Mouse (Mus musculus) lung, postnatal 4 days (tissue): ENCODE measurements around the gene Klrb1b.
A peak's percentile ranks its signal among the peaks of the same experiment; 100 is the strongest.
"Not testable (repeated sequence)": the region's sequence is repeated elsewhere in the genome, so short reads cannot be mapped to it uniquely, and the experiment has no call there.

Source experiments
- DNase-seq, 2 experiments: peaks; one replicate each; pipeline ENCODE4 v3.0.0; 2021

Gene Klrb1b

DNA sequence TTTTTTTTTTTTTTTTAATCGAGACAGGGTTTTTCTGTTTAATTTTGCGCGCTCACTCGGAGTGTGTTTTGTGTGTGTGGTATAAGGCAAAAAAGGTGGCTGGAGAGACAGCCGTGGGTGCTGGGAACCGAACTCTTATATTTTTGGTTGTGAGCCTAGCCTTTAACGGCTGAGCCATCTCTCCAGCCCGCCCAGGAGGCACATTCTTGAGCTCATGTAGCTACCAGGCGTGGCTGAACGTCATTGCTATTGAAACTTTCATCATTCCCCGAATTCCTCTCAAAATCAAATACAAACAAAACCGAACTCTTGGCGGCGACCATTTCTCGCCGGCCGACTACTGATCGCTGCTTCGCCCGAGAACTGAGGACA is 27.4 kb downstream of the Klrb1b start:
- DNase-seq = peak; percentile 76 to 83

DNA sequence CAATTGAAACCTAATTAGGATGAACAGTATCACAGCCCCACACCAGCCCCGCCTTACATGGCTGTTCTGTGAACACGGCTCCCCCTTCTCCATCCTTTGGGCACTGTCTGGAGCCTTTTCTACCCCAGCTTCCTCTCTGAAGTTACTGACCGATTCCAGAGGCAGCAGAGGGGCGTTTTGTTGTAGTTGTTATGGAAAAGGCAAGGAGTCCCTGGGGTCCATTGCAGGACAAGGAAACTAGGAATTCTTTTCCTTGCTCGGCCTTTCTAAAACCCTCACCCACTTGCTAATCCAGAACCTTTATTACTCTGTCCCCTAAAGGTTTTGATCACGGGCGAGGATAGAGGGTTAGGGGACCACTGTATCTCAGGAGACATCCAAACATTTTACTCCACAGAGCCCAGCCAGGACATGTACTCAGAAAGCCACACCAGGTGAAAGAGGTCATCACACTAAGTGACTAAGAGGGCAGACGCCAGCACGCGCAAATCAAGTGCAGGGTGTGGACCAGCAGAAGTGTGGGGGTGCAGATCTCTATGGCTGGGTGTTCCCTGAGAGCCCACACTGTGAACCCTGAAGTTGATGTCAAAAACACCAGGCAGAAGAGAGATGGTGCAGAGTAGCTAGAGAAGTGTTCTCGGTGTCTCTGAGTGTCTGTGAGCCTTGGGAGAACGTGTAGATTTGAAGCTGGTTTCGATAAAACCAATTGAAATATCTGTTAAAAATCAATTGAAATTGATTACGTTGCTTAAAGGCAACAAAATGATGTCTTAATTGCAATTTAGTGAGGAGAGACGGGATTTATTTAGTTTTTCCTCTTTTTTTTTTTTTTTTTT is 28.0 kb downstream of the Klrb1b start:
- DNase-seq = peak; percentile 24 to 35

DNA sequence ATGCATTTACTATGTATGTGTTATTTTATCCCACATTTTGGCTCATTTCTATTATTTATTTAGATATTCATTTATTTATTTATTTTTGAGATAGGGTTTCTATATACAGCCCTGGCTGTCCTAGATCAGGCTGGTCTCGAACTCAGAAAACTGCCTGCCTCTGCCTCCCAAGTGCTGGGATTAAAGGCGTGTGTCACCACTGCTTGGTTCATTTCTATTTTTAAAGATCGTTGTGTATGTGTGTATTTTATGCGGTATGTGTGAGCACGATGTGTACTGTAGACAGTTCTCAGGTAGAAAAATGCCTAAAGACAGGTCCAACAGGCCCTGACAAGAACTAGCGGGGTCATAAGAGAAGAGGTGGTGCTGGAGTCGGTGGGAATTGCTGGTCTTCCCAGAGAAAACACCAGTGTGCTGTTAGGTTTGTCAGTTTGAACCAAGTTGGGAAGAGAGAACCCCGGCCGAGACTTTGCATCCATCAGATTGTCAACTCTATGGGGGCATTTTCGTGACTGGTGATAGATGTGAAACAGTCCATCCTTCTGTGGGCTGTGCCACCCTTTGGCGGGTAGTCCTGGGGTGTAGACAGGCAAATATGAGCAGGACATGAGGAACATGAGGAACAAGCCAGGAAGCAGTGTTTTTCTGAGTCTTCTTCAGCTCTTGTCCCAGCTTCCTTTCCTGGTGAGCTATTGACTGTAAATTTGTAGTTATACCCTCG is 28.8 kb downstream of the Klrb1b start:
- no peak for DNase-seq

DNA sequence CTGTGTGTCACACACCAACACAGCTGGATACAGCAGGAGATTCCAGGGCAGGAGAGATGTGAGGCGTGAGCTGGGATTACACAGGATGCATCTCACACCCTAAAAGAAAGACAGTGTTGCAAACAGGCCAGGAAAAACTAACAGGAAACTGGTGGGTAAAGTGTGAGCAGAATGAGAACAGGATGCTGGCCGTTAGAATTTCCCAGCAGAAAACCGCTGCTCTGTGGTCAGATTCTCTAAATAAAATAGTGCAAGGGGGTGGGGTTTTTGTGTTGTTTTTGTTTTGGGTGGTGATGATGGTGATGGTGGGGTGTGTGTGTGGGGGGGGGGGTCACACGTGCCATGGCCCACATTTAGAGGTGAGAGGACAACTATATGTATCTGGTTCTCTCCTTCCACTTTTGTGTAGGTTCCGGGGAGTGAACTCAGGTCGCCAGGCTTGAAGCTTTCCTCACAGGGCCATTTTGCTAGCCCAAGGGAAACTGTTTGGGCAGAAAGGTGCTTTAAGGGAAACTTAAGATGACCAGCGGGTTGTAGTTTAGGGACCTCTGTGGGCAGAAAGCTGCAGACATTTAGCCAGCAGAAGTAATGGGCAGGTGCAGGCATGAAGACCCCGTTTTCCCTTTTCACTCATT is 29.7 kb downstream of the Klrb1b start:
- no peak for DNase-seq

DNA sequence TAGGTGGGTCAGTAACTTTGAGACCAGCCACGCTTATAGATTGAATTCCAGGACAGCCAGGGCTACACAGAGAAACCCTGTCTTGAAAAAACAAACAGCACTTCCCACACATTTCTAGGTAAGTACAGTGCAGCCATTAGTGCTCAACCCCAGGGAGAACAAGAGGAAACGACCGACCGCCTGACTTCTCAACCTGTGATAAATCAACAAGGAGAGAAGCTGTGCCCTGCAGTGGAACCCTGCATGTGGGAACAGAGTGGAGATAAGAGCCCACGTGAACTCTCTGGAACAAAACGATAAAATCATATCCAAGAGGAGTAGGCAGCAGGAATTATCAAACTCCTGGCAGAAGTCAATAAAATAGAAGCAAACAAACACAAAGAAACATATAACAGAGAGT is 32.4 kb downstream of the Klrb1b start:
- DNase-seq = no peak

DNA sequence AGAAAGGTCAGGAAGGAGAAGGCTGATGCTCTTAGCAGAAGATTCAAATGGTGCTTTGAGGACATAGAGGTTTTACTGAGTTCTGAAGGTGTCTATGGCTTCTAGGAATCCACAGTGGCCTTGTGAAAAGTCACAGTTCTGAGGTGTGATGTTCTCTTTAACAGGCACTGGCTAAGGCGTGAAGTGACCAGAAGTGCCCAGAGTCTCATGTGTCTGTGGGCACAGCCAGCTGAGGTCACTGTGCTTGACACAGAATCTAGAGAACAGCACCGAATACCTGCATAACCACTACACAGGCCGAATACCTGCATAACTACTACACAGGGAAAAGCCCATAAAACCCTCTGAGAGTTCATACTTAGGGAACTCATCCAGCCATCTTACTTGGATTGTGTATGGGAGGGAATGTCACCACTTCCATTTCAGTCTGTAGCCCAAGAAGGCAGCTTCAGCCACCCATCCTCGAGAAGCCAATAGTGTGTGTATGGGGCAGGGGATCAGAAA is 35.6 kb downstream of the Klrb1b start:
- DNase-seq = not testable (repeated sequence)

DNA sequence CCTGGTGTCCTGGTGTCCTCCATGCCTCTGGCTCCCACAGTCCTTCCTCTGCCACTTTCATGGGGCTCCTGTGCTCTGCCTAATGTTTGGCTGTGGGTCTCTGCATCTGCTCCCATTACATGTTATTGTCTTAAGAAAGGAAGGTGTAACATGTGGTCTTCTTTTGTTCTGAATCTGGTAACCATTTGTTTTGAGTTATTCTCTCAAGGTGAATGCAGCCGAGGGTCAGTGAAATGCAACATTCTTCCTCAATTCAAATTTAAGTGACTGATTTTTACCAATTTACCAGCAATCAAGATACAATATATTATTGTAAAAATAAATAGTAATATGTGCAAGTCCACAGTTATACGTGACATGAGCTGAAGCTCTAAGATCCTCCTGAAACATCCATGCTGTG is 37.0 kb downstream of the Klrb1b start, which contains the start of gene Klrb1c:
Klrb1c (minus strand) TSS at position 101 of the 400 bp plus-strand sequence.
- no peak for DNase-seq

DNA sequence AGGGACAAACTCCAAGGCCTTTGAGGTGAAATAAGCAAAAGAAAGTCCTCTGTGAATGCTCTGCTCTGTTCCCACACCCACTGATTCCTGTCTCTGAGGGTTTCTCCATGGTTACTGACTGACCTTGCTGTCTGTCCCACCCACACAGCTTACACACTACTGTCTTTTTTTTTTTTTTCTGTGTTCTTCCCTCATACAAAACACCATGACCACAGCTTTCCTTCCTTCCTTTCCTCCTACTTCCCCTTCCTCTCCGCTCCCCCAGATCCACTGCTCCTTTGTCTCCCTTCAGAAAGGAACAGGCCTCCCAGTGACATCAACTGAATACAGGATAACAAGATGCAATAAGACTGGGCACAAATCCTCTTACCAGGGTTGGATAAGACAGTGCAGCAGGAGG is 37.6 kb downstream of the Klrb1b start:
- DNase-seq = no peak

DNA sequence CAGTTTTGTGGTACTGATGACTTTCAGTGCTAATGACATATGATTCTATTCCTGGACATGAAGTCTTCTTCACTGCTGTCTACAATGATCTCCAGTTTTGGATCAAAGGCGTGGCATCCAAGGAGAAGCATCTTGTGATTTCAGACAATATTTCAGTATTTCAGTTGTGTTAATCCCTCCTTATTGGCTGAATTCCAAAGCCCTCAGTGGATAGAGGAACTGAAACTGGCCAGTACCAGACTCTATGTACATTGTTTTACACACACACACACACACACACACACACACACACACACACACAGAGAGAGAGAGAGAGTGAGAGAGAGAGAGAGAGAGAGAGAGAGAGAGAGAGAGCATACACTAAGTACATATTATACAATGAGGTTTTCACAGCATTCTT is 39.7 kb downstream of the Klrb1b start:
- not testable (repeated sequence) for DNase-seq

DNA sequence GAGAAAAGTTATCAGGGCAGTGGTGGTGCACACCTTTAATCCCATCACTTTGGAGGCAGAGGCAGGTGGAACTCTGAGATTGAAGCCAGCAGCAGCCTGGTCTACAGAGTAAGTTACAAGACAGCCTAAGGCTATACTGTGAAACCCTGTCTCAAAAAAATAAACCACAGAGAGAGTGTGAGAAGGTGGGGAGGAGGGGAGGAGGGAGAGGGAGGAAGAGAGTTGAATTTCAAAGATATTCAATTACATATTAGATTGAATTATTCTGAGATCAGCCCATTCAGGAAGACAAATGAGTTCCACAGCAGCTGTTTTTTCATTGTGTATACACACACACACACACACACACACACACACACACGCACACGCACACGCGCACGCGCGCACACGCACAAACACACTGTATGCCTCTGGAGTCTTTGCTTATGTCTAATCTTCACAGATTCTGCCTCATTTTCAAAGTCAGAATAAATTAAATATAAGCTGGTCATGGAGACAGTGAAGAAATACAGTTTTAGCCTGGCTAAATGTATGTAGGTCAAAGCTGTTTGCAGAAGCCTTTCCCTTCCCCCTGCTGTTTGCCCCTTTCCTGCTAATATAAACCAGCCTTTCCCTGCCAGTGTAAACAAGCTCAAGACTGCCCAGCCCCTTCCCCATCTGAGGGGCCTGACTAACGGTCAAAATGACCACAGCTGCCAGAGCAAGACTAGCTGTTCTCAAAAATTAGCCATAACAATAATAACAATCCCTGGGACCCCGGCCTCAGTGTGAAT is 56.5 kb downstream of the Klrb1b start:
- no peak for DNase-seq

DNA sequence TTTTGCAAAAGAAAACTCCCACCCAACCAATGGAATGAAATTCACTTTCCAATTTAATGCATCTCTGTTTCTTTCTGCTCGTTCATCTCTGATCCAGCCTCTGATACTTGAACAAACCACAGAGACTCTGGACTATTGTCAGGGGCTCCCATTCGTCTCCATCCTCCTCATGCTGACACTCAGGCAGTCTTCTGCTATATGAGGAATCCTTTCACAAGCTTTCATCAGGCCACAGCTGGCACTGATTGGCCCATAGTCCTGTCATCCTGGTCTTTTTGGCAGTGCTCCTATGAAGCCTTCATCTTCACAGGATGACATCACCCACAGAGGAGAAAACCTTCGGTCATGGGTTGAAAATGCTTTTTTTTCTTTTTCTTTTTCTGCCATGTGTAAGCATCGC is 58.1 kb downstream of the Klrb1b start:
- no peak for DNase-seq

DNA sequence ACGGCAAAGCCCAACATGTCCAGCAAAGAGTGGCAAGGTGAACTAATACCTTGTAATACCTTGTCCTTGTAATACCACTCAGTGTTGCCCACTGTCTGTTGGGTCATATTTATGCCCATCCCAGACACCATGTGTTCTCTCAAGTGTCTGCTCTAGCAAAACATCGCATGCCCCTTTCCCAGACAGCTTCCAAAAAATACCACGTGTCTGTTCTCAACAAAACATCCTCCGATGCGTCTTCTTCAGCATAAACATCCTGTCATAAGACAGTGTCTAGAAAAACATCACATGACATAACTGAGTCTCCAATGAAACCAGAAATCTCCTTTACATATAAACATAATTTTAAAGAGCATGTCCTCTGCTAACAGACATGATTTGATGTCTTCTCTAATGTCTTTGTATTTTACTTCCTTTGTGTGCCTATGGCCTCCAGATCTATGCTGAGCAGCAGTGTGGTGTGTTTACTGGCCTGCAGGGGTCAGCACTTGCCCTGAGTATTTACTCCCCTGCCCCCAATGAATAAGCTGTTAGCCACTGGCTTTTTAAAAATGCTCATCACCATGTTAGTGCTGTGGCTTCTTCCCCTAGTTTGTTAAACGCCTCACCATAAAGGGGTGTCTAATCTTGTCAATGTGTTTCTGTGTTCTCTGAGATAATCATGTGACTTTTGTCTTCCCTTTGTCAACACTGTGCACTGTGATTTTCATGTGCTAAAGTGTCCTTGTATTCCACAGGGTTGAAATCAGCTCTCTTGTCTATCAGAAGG is 59.5 kb downstream of the Klrb1b start:
- peak; percentile 47 to 60 for DNase-seq

DNA sequence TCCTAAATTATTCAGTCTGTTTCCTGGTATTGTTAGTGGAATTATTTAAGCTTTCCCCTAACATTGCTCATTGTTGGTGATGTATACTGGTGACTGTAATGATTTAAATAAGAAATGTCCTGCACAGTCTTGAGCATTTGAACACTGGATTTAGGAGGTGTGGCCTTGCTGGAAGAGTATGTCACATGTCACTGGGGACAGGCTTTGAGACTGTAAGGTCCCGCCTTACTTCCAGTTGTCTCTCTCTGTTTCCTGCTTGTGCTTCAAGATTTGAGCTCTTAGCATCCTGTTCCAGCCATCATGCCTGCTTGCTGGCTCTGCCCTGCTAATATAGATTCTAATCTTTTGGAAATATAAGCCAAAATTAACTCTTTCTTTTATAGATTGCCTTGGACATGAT is 60.9 kb downstream of the Klrb1b start:
- no peak for DNase-seq

DNA sequence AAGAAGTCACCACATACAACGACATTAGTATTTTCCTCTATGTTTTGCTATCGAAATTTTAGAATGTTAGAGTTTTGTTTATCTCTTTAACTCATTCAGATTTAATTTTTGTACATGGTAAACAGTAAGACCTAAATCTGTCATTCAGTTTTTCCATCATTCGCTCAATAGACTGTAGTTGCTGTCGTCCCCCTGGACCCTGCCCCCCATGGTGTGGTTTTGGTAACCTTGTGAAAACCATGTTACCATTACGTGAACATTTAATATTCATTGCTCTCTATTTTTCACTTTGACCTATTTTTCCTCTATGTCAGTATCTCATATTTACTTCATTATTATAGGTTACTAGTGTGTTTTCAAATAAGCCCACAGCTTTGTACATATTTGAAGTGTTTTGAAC is 61.5 kb downstream of the Klrb1b start:
- DNase-seq = no peak

DNA sequence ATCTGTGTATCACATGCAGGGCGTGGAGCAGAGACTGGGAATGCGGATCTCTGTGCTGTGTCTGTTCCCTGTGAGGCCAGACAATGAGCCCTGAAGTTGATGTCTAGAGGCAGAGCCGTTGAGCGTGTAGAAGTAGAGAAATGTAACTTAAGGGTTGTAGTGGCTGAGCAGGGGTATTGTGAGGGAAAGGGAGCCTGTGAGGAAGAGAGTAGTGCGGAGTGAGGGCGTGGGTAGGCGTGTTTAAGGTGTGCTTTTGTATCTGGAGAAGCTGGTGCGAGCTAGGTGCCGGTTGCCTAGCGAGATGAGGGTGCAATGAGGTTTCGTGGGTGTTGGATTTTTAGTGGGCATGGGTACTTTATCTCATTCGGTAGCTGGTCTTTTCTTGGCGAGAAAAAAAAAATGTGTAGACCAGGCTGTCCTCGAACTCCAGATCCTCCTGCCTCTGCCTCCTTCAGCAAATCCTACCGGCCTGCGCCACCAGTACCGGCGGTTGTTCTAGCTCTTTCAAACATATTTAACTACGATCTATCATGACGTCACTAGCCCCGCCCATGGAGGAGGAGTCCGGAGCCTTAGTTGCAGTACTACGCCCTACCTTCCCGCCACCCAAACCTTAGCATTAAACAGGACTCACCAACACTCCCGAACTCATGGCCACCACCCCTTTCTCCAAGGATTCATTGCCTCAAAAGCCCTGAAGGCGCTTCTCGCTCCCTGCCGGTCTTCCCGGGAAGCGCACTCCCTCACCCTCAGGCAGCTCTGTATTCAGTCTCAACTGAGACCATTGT is 62.2 kb downstream of the Klrb1b start:
- DNase-seq = peak; percentile 95 to 96
